Mouse (Mus musculus) lung, embryonic 14.5 days (tissue): ENCODE results near the gene Phospho1. TPM values are rescaled to one million over a fixed set of nuclear protein-coding genes. Genes with fewer than 3 reads are reported as not detected.

ENCODE experiments used
- ATAC-seq: fragments of 200-750 bp; cut with Nextera tagmentation; 2 replicates; pipeline ENCODE4 v1.8.0; 2017; ENCODE audit warnings: mild to moderate bottlenecking, moderate TSS enrichment, moderate library complexity; ENCODE audit not compliant: insufficient read depth
- DNase-seq: peaks from one replicate; pipeline ENCODE4 v3.0.0-alpha.2; 2015
- H3K27ac ChIP-seq: fragments of 300-500 bp; sonication (generic); 2 replicates; pipeline ENCODE4 v1.5.1; 2014; ENCODE audit warnings: low read depth, mild to moderate bottlenecking, moderate library complexity
- H3K27me3 ChIP-seq: fragments of 300-500 bp; sonication (generic); 2 replicates; pipeline ENCODE4 v1.6.1; 2014; ENCODE audit warnings: low read length, control low read depth; ENCODE audit not compliant: insufficient read depth
- H3K36me3 ChIP-seq: fragments of 300-500 bp; sonication (generic); 2 replicates; pipeline ENCODE4 v1.6.1; 2014; ENCODE audit warnings: control low read depth; ENCODE audit not compliant: insufficient read depth
- H3K4me1 ChIP-seq: fragments of 300-500 bp; sonication (generic); 2 replicates; pipeline ENCODE4 v1.6.1; 2014; ENCODE audit warnings: antibody characterized with exemption, control low read depth; ENCODE audit not compliant: insufficient read depth
- H3K4me2 ChIP-seq: fragments of 300-500 bp; sonication (generic); 2 replicates; pipeline ENCODE4 v1.6.1; 2014; ENCODE audit warnings: mild to moderate bottlenecking
- H3K4me3 ChIP-seq: fragments of 300-500 bp; sonication (generic); 2 replicates; pipeline ENCODE4 v1.5.1; 2014; ENCODE audit warnings: low read depth, low read length
- H3K9ac ChIP-seq: fragments of 300-500 bp; sonication (generic); 2 replicates; pipeline ENCODE4 v1.6.1; 2014
- H3K9me3 ChIP-seq: fragments of 300-500 bp; sonication (generic); 2 replicates; pipeline ENCODE4 v1.6.1; 2016; ENCODE audit warnings: low read depth, low read length, control low read depth
- CTCF ChIP-seq: IDR thresholded peaks from 2 replicates; pipeline ENCODE4 v1.5.1; 2016; ENCODE audit warnings: antibody characterized with exemption, low read depth
- WGBS: fragments of 180-500 bp; shearing (Covaris S2); extraction: QIAGEN DNeasy Blood & Tissue Kit; methylation state at CpG from one replicate; pipeline ENCODE4 v1.1.7; 2014; 5-methylcytosine and 5-hydroxymethylcytosine counted together
- polyA plus RNA-seq: library from polyadenylated mRNA; unstranded; fragments of >200 nt; fragmentation: Nextera tagmentation; extraction: Ambion mirVana; gene quantifications from 2 replicates; pipeline ENCODE4 v1.2.1, GENCODE M21; 2014

Phospho1 gene
- polyA plus RNA-seq, 1 experiment from 2014 or later: not detected

GRCm38 (mm10) chr11:95843421-95843950, 19.2 kb downstream of the Phospho1 start:
- Histone ChIP-seq H3K9ac (no peak overlapping the region), H3K36me3 (no peaks in the 10 kb centered on the region), H3K27ac (no peak overlapping the region), H3K4me1 (no peaks in the 10 kb centered on the region), H3K27me3 (no peaks in the 10 kb centered on the region), H3K4me2 (peak overlapping the region; percentile 50; the same call in 1 of the 2 replicates), H3K4me3 (no peak overlapping the region), H3K9me3 (no peaks in the 10 kb centered on the region)
- TF ChIP-seq CTCF: no peak
- 50% methylated on average over 6 of the region's 6 CpGs for WGBS
- ATAC-seq (no peak), DNase-seq (no peak)

- Histone ChIP-seq H3K27ac (no peak overlapping the region), H3K4me1 (no peaks in the 10 kb centered on the region), H3K9ac (no peak overlapping the region), H3K9me3 (no peaks in the 10 kb centered on the region), H3K4me3 (no peak overlapping the region), H3K27me3 (no peaks in the 10 kb centered on the region), H3K4me2 (no peak overlapping the region), H3K36me3 (no peaks in the 10 kb centered on the region)
- ATAC-seq (no peak), DNase-seq (no peak)
- 58% methylated on average over 4 of the region's 4 CpGs for WGBS
- no peak for TF ChIP-seq CTCF
These were observed 20.6 kb downstream of the Phospho1 start for GRCm38 (mm10) chr11:95844935-95845334.

- Histone ChIP-seq H3K4me2 (no peak overlapping the region), H3K4me3 (no peak overlapping the region), H3K27me3 (no peaks in the 10 kb centered on the region), H3K36me3 (no peaks in the 10 kb centered on the region), H3K9ac (no peak overlapping the region), H3K4me1 (no peaks in the 10 kb centered on the region), H3K9me3 (no peaks in the 10 kb centered on the region), H3K27ac (no peak overlapping the region)
- 68% methylated on average over 2 of the region's 2 CpGs for WGBS
- no peak for ATAC-seq
- TF ChIP-seq CTCF: no peak
- DNase-seq: no peak
These were observed 26.6 kb downstream of the Phospho1 start for GRCm38 (mm10) chr11:95850898-95851297.

- no peak for ATAC-seq
- 48% methylated on average over 5 of the region's 5 CpGs for WGBS
- TF ChIP-seq CTCF: peak; percentile 79
These were observed 29.4 kb downstream of the Phospho1 start for GRCm38 (mm10) chr11:95853684-95854083.

GRCm38 (mm10) chr11:95857306-95857705, 33.0 kb downstream of the Phospho1 start:
- H3K9ac ChIP-seq: no peak overlapping the region

More at GRCm38 (mm10) chr11:95853684-95854083, 29.4 kb downstream of the Phospho1 start:
- Histone ChIP-seq H3K9ac (no peak overlapping the region), H3K4me3 (no peak overlapping the region), H3K4me1 (no peaks in the 10 kb centered on the region), H3K4me2 (no peak overlapping the region), H3K36me3 (no peaks in the 10 kb centered on the region), H3K27ac (no peak overlapping the region), H3K9me3 (no peaks in the 10 kb centered on the region), H3K27me3 (no peaks in the 10 kb centered on the region)
- peak; percentile 76 for DNase-seq

GRCm38 (mm10) chr11:95857716-95858527, 33.6 kb downstream of the Phospho1 start:
- no peaks in the 10 kb centered on the region for H3K9me3 ChIP-seq
- 18% methylated on average over 21 of the region's 21 CpGs for WGBS
- no peak for ATAC-seq
- H3K4me1 ChIP-seq: no peaks in the 10 kb centered on the region
- peak overlapping the region; percentile 79 for H3K4me2 ChIP-seq
- H3K36me3 ChIP-seq: no peaks in the 10 kb centered on the region
- no peak for TF ChIP-seq CTCF
- peak overlapping the region; percentile 71 for H3K4me3 ChIP-seq
- peak overlapping the region; percentile 67 for H3K9ac ChIP-seq
- peak; percentile 49 for DNase-seq
- H3K27ac ChIP-seq: peak overlapping the region; percentile 95
- H3K27me3 ChIP-seq: no peaks in the 10 kb centered on the region

More at GRCm38 (mm10) chr11:95857306-95857705, 33.0 kb downstream of the Phospho1 start:
- Histone ChIP-seq H3K4me1 (no peaks in the 10 kb centered on the region), H3K27ac (no peak overlapping the region), H3K36me3 (no peaks in the 10 kb centered on the region), H3K9me3 (no peaks in the 10 kb centered on the region), H3K4me2 (peak overlapping the region; percentile 79; the same call in 1 of the 2 replicates), H3K4me3 (no peak overlapping the region), H3K27me3 (no peaks in the 10 kb centered on the region)
- no peak for ATAC-seq
- WGBS: 75% methylated on average over 4 of the region's 4 CpGs
- DNase-seq: no peak
- no peak for TF ChIP-seq CTCF
